Mouse (Mus musculus): ENCODE data around the gene Wnt3. TPM values are rescaled to one million over a fixed set of nuclear protein-coding genes. Genes with fewer than 3 reads are reported as not detected.

Wnt3 gene
- polyA plus RNA-seq (2021; fragmentation: Nextera tagmentation) = 1.9 and 2.3 TPM in 2 replicates
- long read RNA-seq, experiment 1, partial matches to known transcripts = 3 of 4 reads
- long read RNA-seq, experiment 1, other reads (novel, unspliced or antisense) = 1 of 4 reads
- long read RNA-seq, experiment 2, transcript Wnt3-201 (5 exons, 3,076 nt) = major isoform, 9 of 18 reads
- long read RNA-seq, experiment 2, partial matches to known transcripts = 8 of 18 reads
- long read RNA-seq, experiment 2, other reads (novel, unspliced or antisense) = 1 of 18 reads

GRCm38 (mm10) chr11:103773387-103774227 is at the start of gene Wnt3:
Gene Wnt3, plus strand, starts transcription at chr11:103774150.

GRCm38 (mm10) chr11:103749306-103750089 is 24.5 kb upstream of the Wnt3 start, which contains the start of gene Wnt9b:
Gene Wnt9b, minus strand, starts transcription at chr11:103749821.

Other genes starting within 250 kb of the Wnt3 start
- not detected in 2 replicates for gene Gm884, start 153.0 kb upstream of the Wnt3 start, polyA plus RNA-seq (2021; fragmentation: Nextera tagmentation)
- not detected in 2 replicates for gene Lyzl6, start 135.3 kb upstream of the Wnt3 start, polyA plus RNA-seq (2021; fragmentation: Nextera tagmentation)
- gene Rprml, start 124.6 kb upstream of the Wnt3 start, polyA plus RNA-seq (2021; fragmentation: Nextera tagmentation) = 222 and 260 TPM in 2 replicates
- gene Gosr2, start 76.3 kb upstream of the Wnt3 start, polyA plus RNA-seq (2021; fragmentation: Nextera tagmentation) = 54.8 and 62.7 TPM in 2 replicates
- gene Wnt9b, start 24.3 kb upstream of the Wnt3 start, polyA plus RNA-seq (2021; fragmentation: Nextera tagmentation) = 0.08 and 0.11 TPM in 2 replicates
- 294 TPM in 2 replicates for gene Nsf, start 179.9 kb downstream of the Wnt3 start, polyA plus RNA-seq (2021; fragmentation: Nextera tagmentation)
- gene Arf2, start 192.6 kb downstream of the Wnt3 start, polyA plus RNA-seq (2021; fragmentation: Nextera tagmentation) = 35.7 and 37.9 TPM in 2 replicates